Mouse (Mus musculus) intestine, embryonic 15.5 days (tissue): ENCODE measurements around the gene Wdr83. TPM values are rescaled to one million over a fixed set of nuclear protein-coding genes. Genes with fewer than 3 reads are reported as not detected.
"Not testable (repeated sequence)": the region's sequence is repeated elsewhere in the genome, so short reads cannot be mapped to it uniquely, and the experiment has no call there.

Source experiments
- ATAC-seq: fragments of 200-750 bp; cut with Nextera tagmentation; 2 replicates; pipeline ENCODE4 v1.8.0; 2017; ENCODE audit warnings: moderate TSS enrichment, moderate library complexity
- H3K27ac ChIP-seq: fragments of 300-500 bp; sonication (generic); 2 replicates; pipeline ENCODE4 v1.5.1; 2015; ENCODE audit warnings: mild to moderate bottlenecking, inconsistent platforms
- H3K27me3 ChIP-seq: fragments of 300-500 bp; sonication (generic); replicated peaks from 2 replicates; pipeline ENCODE4 v1.6.1; 2015; ENCODE audit warnings: inconsistent platforms
- H3K36me3 ChIP-seq: fragments of 300-500 bp; sonication (generic); 2 replicates; pipeline ENCODE4 v1.6.1; 2015; ENCODE audit warnings: inconsistent platforms
- H3K4me1 ChIP-seq: fragments of 300-500 bp; sonication (generic); replicated peaks from 2 replicates; pipeline ENCODE4 v1.6.1; 2015; ENCODE audit warnings: inconsistent platforms
- H3K4me2 ChIP-seq: fragments of 300-500 bp; sonication (generic); replicated peaks from 2 replicates; pipeline ENCODE4 v1.6.1; 2015; ENCODE audit warnings: mild to moderate bottlenecking, inconsistent platforms
- H3K4me3 ChIP-seq: fragments of 300-500 bp; sonication (generic); replicated peaks from 2 replicates; pipeline ENCODE4 v1.5.1; 2015; ENCODE audit warnings: inconsistent platforms
- H3K9ac ChIP-seq: fragments of 300-500 bp; sonication (generic); 2 replicates; pipeline ENCODE4 v1.6.1; 2015; ENCODE audit warnings: inconsistent platforms
- H3K9me3 ChIP-seq: fragments of 300-500 bp; sonication (generic); 2 replicates; pipeline ENCODE4 v1.6.1; 2016; ENCODE audit warnings: inconsistent platforms
- WGBS: fragments of 180-500 bp; shearing (Covaris S2); methylation state at CpG from one replicate; pipeline ENCODE4 v1.1.7; 2015; 5-methylcytosine and 5-hydroxymethylcytosine counted together
- polyA plus RNA-seq: library from polyadenylated mRNA; unstranded; fragments of >200 nt; fragmentation: Nextera tagmentation; extraction: Ambion mirVana; gene quantifications from 2 replicates; pipeline ENCODE4 v1.2.1, GENCODE M21; 2015

Gene Wdr83
- polyA plus RNA-seq, 1 experiment from 2014 or later = 35.7 TPM

DNA sequence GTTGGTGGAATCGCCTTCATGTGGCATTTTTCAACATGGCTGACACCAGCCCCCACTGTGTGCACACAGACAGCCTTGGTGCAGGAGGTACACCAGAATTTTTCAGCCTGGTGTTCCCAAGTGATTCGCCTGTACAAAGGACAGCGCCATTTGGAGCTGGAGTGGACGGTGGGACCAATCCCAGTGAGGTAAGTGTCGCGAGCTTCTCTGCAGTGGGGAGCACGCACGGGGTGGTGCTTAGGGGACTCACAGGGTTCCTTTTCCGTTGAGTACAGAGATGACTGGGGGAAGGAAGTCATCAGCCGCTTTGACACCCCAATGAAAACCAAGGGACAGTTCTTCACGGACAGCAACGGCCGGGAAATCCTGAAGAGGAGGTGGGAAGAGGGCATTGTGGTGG is 13.9 kb upstream of the Wdr83 start:
- Histone ChIP-seq H3K4me1 (no peaks in the 10 kb centered on the region), H3K36me3 (peaks cover 22% of the 10 kb centered on the region), H3K9me3 (no peaks in the 10 kb centered on the region), H3K27me3 (no peaks in the 10 kb centered on the region), H3K4me3 (no peak overlapping the region), H3K4me2 (no peak overlapping the region), H3K27ac (no peak overlapping the region), H3K9ac (no peak overlapping the region)
- no peak for ATAC-seq
- 91% methylated on average over 13 of the region's 13 CpGs for WGBS

DNA sequence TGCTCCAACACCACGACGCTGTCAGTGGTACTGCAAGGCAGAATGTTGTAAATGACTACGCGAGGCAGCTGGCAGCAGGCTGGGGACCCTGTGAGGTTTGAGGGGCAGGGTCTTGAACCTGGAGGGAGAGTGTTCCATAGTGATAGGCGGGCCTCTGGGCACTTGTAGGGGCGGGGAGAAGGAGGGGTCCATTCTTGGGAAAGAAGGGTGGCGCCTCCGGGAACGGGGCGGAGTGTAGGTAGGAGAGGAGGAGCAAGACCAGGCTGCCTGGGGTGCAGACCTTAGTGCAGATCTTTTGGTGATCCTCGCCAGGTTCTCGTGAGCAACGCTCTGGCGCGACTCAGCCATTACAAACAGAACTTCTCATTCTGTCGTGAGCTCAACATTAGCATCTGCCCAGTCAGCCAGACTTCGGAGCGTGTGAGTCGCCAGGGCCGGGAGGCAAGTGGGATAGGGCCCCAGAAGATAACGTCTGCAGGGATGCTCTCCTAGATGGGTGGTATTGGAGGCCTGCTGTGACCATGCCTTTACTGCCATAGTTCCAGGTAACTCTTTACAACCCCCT is 10.5 kb upstream of the Wdr83 start:
- no peak for ATAC-seq
- peaks cover 33% of the 10 kb centered on the region for H3K36me3 ChIP-seq
- WGBS = 38% methylated on average over 21 of the region's 21 CpGs
- no peak overlapping the region for H3K4me2 ChIP-seq
- no peak overlapping the region for H3K27ac ChIP-seq
- no peak overlapping the region for H3K9ac ChIP-seq
- no peak overlapping the region for H3K4me3 ChIP-seq
- no peaks in the 10 kb centered on the region for H3K27me3 ChIP-seq
- no peaks in the 10 kb centered on the region for H3K4me1 ChIP-seq
- no peaks in the 10 kb centered on the region for H3K9me3 ChIP-seq

DNA sequence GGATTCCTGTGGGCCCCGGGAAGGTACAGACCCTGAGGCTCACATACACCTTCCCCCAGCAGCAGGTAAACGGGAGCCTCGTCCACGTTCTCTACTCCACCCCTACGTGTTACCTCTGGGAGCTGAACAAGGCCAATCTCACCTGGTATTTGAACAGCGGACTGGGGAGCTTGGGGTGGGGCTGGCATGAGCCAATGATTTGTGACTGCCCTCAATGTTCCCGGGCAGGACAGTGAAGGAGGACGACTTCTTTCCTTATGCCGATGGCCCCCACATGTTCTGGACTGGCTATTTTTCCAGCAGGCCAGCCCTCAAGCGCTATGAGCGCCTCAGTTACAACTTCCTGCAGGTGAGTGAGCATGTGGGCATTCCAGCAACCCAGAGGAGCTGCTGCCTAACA is 9.8 kb upstream of the Wdr83 start:
- Histone ChIP-seq H3K36me3 (peaks cover 29% of the 10 kb centered on the region), H3K9ac (no peak overlapping the region), H3K27ac (no peak overlapping the region), H3K9me3 (no peaks in the 10 kb centered on the region), H3K4me3 (no peak overlapping the region), H3K27me3 (no peaks in the 10 kb centered on the region), H3K4me2 (no peak overlapping the region), H3K4me1 (no peaks in the 10 kb centered on the region)
- 86% methylated on average over 11 of the region's 11 CpGs for WGBS
- ATAC-seq = no peak

DNA sequence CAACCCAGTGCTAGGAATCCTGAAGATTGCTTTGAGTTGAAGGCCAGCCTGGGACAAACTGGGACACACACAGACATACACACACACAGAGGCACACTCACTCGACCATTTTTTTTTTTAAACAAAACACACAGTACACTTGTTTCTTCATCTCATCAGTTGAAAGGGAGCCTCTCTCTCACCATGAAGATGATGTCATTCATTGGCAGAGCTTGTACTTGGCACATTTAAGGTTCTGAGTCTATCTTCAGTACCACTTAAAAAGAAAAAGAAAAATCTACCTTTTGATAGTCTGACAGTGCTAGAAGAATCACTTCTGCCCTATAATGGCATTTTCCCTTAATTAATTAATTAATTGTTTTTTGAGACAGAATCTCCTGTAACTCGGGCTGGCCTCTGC is 7.7 kb upstream of the Wdr83 start:
- Histone ChIP-seq H3K36me3 (peaks cover 21% of the 10 kb centered on the region), H3K9ac (no peak overlapping the region), H3K4me2 (no peak overlapping the region), H3K9me3 (no peaks in the 10 kb centered on the region), H3K27ac (no peak overlapping the region), H3K27me3 (no peaks in the 10 kb centered on the region), H3K4me1 (peaks cover 6% of the 10 kb centered on the region), H3K4me3 (no peak overlapping the region)
- ATAC-seq = no peak
- 73% methylated on average over 2 of the region's 2 CpGs for WGBS

DNA sequence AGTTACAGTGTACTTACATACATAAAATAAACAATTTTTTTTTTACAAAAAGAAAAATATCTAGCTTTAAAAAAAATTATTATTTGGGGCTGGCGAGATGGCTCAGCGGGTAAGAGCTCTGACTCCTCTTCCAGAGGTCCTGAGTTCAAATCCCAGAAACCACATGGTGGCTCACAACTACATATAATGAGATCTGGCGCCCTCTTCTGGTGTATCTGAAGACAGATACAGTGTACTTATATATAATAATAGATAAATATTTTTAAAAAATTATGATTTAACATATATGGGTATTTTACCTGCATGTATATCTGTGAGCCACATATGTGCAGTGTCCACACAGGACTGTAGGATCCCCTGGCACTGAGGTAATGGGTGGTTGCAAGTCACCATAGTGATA is 5.1 kb upstream of the Wdr83 start:
- Histone ChIP-seq H3K9ac (no peak overlapping the region), H3K27me3 (no peaks in the 10 kb centered on the region), H3K4me1 (peaks cover 19% of the 10 kb centered on the region), H3K4me2 (no peak overlapping the region), H3K36me3 (peaks cover 21% of the 10 kb centered on the region), H3K27ac (no peak overlapping the region), H3K4me3 (no peak overlapping the region), H3K9me3 (no peaks in the 10 kb centered on the region)
- no peak for ATAC-seq
- 84% methylated on average over 3 of the region's 3 CpGs for WGBS

DNA sequence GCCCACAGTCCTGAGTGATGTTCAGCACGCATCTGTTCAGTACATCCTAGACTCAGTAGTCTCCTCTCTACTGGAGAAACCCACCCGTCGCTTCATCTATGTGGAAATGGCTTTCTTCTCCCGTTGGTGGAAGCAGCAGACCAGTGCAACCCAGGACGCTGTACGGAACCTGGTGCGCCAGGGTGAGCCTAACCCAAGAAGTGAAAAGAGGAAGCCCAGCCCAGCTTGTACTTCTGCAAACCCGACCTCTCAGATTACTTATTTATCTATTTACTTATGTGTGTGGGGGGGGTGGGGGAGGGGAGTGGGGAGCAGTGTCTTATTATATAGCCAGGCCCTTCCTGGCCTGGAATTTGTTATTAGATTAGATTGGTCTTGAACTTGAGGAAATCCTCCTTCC is 3.5 kb upstream of the Wdr83 start:
- 85% methylated on average over 8 of the region's 8 CpGs for WGBS
- H3K4me3 ChIP-seq = no peak overlapping the region
- ATAC-seq = no peak
- H3K9ac ChIP-seq = no peak overlapping the region
- H3K27me3 ChIP-seq = no peaks in the 10 kb centered on the region
- peaks cover 19% of the 10 kb centered on the region for H3K4me1 ChIP-seq
- H3K9me3 ChIP-seq = no peaks in the 10 kb centered on the region
- no peak overlapping the region for H3K27ac ChIP-seq
- H3K36me3 ChIP-seq = peaks cover 21% of the 10 kb centered on the region
- peak overlapping the region; percentile 85; the same call in 1 of the 2 replicates for H3K4me2 ChIP-seq

DNA sequence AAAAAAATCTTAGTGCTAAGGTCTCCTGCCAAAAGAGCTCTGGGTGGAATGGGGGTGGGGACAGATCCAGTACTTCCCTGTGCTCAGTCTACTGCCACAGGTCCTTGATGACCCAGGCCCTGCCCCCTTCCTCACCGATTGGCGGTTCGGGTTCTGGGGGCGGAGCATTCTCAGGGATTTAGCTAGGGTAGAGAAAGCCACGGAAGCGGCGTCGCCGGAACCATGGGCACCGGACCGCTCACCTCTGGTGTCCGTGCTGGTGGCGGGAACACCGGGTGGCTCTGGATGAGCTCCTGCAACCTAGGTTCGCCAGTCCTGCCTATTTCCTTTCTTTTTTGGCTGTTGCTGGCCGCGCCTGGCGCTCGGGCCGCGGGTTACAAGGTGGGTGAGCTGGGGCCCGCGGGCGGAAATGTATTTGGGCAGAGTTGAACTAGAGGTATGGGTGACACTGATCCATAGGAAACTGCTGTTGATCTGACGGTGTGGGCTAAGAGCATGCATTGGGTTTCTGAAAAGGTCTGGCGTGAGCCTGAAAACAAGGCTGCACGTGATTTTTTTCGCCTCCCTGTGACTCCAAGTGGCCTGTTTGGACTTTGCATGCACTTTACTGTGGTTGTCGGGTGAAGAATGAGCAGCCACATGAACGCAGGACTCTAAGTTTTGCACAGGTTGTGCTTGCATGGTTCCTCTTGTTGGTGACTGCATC is 2.2 kb upstream of the Wdr83 start, which contains the start of gene Man2b1:
Man2b1 (plus strand) TSS at position 163 of the 706 bp plus-strand sequence.
- Histone ChIP-seq H3K36me3 (peaks cover 24% of the 10 kb centered on the region), H3K9me3 (no peaks in the 10 kb centered on the region), H3K4me2 (peak within 1 kb of the TSS; percentile 85), H3K9ac (peak within 1 kb of the TSS; percentile 71), H3K27ac (peak within 1 kb of the TSS; percentile 58; the same call in 1 of the 2 replicates), H3K4me3 (peak within 1 kb of the TSS; percentile 69), H3K27me3 (no peaks in the 10 kb centered on the region), H3K4me1 (peaks cover 19% of the 10 kb centered on the region)
- ATAC-seq = peak; percentile 92
- WGBS = under 1% methylated on average over 30 of the region's 30 CpGs

DNA sequence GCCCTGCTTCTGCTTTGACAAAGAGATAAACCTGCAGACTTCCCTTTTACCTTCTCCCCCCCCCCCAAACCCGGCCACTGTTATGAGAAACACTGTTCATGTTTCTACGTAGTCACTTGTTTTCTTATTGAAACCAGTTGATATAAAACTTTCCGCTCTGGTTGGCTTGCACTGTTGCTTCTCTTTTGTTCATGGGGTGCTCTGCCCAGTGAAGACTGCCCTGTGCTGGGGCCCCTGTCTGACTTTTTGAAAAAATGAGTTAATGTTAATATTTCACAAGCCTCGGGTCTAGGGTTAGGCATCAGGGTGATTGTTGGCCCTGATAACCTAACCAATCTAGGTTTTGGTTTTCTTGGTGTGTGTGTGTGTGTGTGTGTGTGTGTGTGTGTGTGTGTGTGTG is 1.1 kb upstream of the Wdr83 start:
- H3K9ac ChIP-seq = not testable (repeated sequence)

DNA sequence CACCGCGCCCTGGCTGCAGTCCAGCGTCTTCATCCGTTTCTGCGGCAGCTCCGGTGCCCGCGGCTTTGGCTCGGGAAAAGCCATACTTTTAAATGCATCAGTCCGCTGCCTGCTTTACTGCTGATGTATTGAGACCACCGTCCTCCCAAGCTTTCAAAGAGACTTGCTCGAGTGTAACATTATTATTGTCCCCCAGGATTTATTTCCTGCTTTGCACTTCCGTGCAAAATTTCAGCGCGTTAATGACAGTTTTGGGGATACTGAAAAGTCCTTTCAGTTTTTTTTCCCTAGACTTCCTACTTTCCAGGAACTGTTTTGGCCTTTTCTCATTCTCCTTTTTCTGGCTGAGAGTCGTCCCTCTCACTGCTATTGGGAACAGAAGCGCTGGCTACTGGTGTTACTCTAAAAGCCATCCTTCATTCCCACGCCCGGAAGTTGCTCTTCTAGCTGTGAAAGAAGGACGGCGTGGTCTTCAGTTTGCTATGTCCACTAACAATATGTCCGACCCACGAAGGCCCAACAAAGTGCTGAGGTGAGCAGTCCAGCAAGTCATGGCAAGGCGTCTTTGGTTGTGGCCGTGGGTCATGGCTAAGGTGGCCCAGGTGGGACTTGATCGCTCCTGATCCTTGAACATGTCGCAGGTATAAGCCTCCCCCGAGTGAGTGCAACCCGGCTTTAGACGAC is 432 bp downstream of the Wdr83 start, which contains the start of gene Wdr83os:
Wdr83os (plus strand) TSS at position 209 of the 684 bp plus-strand sequence.
- ATAC-seq = peak; percentile 23
- Histone ChIP-seq H3K27me3 (no peaks in the 10 kb centered on the region), H3K9ac (peak within 1 kb of the TSS; percentile 91), H3K4me2 (peak within 1 kb of the TSS; percentile 94), H3K4me3 (peak within 1 kb of the TSS; percentile 78), H3K4me1 (peaks cover 19% of the 10 kb centered on the region), H3K36me3 (peaks cover 8% of the 10 kb centered on the region), H3K9me3 (no peaks in the 10 kb centered on the region), H3K27ac (peak within 1 kb of the TSS; percentile 83)
- WGBS = under 1% methylated on average over 30 of the region's 30 CpGs

More for the DNA sequence above, 1.1 kb upstream of the Wdr83 start:
- not testable (repeated sequence) for ATAC-seq, H3K4me2 ChIP-seq, H3K27me3 ChIP-seq, H3K9me3 ChIP-seq, H3K27ac ChIP-seq, H3K4me3 ChIP-seq
- peaks cover 14% of the 10 kb centered on the region for H3K36me3 ChIP-seq
- WGBS = 84% methylated on average over 4 of the region's 4 CpGs
- H3K4me1 ChIP-seq = peaks cover 19% of the 10 kb centered on the region

DNA sequence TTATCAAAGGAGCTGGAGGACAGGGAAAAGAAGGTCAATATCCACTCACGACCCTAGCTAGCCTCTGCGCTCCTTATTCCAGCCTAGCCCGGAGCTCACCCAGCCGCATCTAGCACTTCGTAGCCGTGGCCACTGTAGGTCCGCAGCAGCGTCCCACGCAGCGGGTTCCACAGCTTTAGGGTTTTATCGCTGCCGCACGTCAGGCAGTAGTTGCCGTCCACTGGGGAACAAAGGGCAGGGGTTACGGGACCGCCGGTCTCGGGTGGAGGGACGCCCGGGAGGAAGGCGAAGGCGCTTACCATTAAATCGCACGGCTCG is 933 bp downstream of the Wdr83 start:
- ATAC-seq = no peak
- under 1% methylated on average over 25 of the region's 25 CpGs for WGBS

DNA sequence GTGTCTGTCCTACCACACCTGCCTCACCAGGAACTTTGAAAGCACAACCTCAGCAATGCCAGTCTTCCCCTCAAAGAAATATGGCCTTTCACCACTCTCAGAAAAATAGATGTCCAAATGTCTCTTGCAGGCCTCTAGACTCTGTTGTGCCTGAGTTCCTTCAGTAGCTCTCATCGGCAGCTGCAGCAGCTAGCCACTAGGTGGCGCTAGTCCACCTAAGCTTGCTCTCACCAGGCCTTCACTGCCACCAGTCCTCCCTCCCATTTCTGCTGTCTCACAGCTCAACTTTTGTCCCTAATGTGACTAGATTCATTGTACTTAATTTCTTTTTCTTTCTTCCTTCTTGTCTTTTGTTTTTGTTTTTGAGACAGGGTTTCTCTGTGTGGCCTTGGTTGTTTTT is 4.1 kb downstream of the Wdr83 start:
- 2% methylated on average over 2 of the region's 2 CpGs for WGBS
- ATAC-seq = no peak
- no peaks in the 10 kb centered on the region for H3K27me3 ChIP-seq
- no peaks in the 10 kb centered on the region for H3K9me3 ChIP-seq
- peaks cover 21% of the 10 kb centered on the region for H3K36me3 ChIP-seq
- H3K9ac ChIP-seq = no peak overlapping the region
- H3K4me2 ChIP-seq = no peak overlapping the region
- peaks cover 10% of the 10 kb centered on the region; the same call in 1 of the 2 replicates for H3K4me1 ChIP-seq
- H3K4me3 ChIP-seq = no peak overlapping the region
- no peak overlapping the region for H3K27ac ChIP-seq

More for the DNA sequence above, 933 bp downstream of the Wdr83 start:
- H3K4me1 ChIP-seq = peaks cover 19% of the 10 kb centered on the region
- peaks cover 12% of the 10 kb centered on the region for H3K36me3 ChIP-seq
- peak overlapping the region; percentile 83 for H3K27ac ChIP-seq
- H3K4me3 ChIP-seq = peak overlapping the region; percentile 78
- H3K9ac ChIP-seq = peak overlapping the region; percentile 91
- peak overlapping the region; percentile 94 for H3K4me2 ChIP-seq
- H3K9me3 ChIP-seq = no peaks in the 10 kb centered on the region
- H3K27me3 ChIP-seq = no peaks in the 10 kb centered on the region

DNA sequence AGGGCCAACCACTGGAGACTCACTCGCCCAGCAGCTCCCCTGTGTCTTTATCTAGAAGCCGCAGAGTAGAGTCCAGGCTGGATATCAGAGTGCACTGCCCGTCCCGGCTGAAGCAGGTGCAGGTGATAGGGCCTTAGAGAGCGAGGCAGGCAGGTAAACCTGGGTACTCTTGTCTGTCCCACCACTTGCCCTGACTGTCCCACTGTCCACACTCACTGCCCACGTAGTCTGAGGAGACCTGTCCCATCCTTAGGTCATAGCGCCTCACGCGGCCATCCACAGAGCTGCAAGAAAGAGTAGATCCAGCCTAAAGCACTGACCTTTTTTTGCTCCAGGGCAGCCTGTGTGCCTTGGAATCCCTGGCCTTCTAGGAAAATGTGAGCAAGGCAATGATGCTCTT is 5.1 kb downstream of the Wdr83 start:
- Histone ChIP-seq H3K27ac (no peak overlapping the region), H3K4me1 (0 out of 2 replicates have a peak, but pooled peaks cover 4% of the 10 kb centered on the region), H3K9ac (no peak overlapping the region), H3K27me3 (no peaks in the 10 kb centered on the region), H3K4me3 (no peak overlapping the region), H3K36me3 (peaks cover 21% of the 10 kb centered on the region), H3K9me3 (no peaks in the 10 kb centered on the region), H3K4me2 (no peak overlapping the region)
- ATAC-seq = no peak
- 69% methylated on average over 9 of the region's 9 CpGs for WGBS
